Mouse (Mus musculus): ENCODE measurements around the gene Map2k6. TPM values are rescaled to one million over a fixed set of nuclear protein-coding genes. Genes with fewer than 3 reads are reported as not detected.

Gene Map2k6
- total RNA-seq, 2 experiments from 2014 or later = 23.0 to 25.3 TPM

- DNase-seq (ENCODE audit: extremely low spot score in 1 of 2, low spot score in 2 of 2) = no peak
- intact Hi-C loops (cut with DNase I) = no loop called here
Observed at GRCm38 (mm10) chr11:110439354-110439753, 40.4 kb downstream of the Map2k6 start.

DNA sequence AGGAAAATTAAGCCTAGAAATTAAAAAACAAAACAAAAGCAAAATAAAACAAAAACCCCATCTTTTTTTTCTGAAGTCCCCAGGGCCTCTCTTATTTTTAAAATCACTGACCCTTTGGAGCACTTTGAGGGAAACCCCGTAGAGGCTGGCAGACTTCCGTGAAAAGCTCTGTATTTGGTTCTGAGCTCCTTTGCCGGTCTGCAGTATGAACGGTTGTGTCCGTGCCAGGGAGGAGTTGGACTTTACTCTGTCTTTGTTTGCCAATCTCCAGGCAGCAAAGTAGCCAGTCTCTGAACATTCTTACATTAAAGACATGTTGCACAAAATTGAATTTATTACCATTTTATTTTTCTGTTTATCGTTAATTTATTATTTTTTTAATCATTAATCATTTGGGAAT, 45.7 kb downstream of the Map2k6 start:
- no peak for DNase-seq (ENCODE audit: extremely low spot score in 1 of 2, low spot score in 2 of 2)
- intact Hi-C loops (cut with DNase I) = no loop called here

DNA sequence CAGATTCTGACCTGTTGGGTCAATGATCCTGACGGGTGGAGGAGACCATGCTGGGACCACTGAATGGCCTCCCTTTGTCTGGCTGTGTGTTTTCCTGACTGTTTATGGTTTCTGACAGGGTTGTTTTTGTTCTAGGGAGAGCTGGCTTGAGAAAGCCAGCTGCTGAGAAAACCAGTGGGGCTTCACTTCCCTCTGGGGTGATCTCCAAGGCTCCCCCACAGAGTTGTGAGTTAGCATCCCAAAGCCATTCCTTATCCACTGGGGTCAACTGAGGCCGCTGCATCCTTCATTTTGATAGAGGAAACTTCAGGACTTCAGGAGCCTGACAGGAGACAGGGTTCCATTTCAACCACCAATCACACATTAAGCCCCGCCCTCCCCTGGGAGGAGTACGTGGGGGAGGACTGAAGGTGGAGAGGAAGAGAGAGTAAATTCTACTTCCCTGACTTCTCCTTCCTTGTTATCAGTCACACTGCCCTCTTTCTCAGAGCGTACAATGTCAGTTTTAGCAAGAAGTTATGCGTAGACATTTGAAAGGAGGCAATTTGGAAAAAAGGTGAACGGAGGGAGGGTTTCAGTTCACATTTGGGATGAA, 49.3 kb downstream of the Map2k6 start:
- intact Hi-C loops (cut with DNase I) = no loop called here
- DNase-seq (ENCODE audit: extremely low spot score in 1 of 2, low spot score in 2 of 2) = peak in 1 of 2 experiments; percentile 59

DNA sequence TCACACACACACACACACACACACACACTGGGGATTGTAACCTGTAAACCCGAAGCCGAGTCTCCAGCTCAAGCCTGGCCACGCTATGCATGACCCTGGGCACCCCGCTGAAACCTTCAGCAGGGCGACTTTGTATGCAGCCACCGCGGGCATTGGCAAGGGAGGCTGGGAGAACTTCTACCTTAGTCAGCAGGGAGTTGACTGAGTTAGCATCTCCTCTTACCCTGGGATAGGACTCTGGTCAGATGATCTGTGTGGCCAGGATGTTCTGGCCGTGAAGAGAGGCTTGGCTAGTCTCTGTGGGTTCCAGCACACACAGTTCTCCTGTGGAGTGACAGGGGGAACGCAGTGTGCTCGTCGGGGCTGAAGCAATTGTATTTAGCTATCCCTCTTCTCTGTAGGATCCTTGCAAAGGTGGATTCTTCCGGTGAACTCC, 49.8 kb downstream of the Map2k6 start:
- intact Hi-C loops (cut with DNase I) = no loop called here
- DNase-seq (ENCODE audit: extremely low spot score in 1 of 2, low spot score in 2 of 2) = peak in 1 of 2 experiments; percentile 32

- intact Hi-C loops (cut with DNase I) = no loop called here
- no peak for DNase-seq (ENCODE audit: extremely low spot score in 1 of 2, low spot score in 2 of 2)
Observed at GRCm38 (mm10) chr11:110449183-110449582, 50.3 kb downstream of the Map2k6 start.

- peak in 1 of 2 experiments; percentile 74 for DNase-seq (ENCODE audit: extremely low spot score in 1 of 2, low spot score in 2 of 2)
- intact Hi-C loops (cut with DNase I) = no loop called here
Observed at GRCm38 (mm10) chr11:110450091-110450757, 51.3 kb downstream of the Map2k6 start.

DNA sequence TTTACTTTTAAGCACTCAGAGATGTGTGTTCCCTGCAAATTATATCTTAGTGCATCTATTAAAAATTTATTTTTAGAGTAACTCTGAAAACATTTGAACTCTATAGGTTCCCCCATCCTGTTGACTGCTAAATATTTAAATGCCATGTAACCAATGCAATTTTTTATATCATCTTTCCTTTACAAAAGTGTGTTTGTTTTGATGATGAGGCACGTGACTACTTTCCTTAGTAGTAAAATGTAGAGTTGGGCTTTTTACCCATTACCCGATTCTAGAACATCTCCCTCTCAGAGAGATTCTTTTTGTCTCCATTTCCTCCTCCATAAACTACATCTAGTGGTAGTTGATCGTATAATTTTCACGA, 51.8 kb downstream of the Map2k6 start:
- intact Hi-C loops (cut with DNase I) = no loop called here
- no peak for DNase-seq (ENCODE audit: extremely low spot score in 1 of 2, low spot score in 2 of 2)

DNA sequence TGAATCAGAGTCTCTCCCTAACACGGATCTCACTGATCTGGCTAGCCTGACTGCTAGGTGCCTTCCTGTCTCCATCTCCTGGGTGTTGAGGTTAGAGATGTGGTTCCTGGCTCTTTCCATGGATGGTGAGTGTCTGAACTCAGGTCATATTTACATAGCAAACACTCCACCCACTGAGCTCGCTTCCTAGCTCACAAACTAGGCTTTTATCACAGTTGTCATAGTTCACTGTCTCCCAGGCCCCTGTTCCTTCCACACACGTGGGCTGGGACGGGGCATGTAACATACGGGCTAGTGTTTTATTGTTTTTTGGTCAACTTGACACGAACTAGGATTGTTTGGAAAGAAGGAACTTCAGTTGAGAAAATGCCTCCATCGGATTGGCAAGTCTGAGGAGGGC, 52.7 kb downstream of the Map2k6 start:
- intact Hi-C loops (cut with DNase I) = no loop called here
- no peak for DNase-seq (ENCODE audit: extremely low spot score in 1 of 2, low spot score in 2 of 2)

DNA sequence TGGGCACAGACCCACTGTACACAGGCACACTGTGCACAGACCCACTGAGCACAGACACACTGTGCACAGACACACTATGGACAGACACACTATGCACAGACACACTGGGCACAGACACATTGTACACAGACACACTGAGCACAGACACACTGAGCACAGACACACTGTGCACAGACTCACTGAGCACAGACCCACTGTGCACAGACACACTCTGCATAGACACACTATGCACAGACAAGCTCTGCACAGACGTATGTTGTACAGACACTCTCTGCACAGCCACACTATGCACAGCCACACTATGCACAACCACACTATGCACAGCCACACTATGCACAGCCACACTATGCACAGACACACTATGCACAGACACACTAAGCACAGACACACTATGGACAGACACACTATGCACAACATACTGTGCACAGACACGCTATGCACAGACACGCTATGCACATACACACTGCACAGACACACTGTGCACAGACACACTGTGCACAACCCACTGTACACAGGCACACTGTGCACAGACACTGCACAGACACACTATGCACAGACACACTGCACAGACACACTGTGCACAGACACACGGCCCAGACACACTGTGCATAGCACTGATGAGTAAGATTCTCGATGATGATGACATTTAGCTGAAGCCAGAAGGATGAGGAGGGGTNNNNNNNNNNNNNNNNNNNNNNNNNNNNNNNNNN, 54.7 kb downstream of the Map2k6 start:
- no peak for DNase-seq (ENCODE audit: extremely low spot score in 1 of 2, low spot score in 2 of 2)
- intact Hi-C loops (cut with DNase I) = no loop called here

DNA sequence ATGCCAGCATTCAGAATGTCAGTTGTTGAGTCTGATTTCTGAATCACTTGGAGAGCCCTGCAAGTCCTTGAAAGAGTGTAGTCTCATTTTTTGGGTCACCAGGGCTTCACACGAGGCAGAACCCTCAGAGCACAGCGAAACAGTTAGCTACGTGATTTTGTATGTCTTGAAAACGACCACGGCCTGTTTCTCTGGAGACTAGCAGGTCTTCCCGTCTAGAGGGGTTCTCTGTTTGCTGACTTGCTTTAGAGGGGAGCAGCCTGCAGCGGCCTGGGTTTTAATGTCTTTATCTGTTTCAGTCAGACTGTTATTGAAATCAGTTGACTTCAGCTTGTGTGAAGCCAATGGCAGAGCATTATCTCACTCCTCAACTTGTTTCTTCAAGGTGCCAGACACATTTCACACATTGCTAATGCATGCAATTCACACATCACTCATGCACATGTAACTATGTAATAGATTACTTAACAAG, 58.6 kb downstream of the Map2k6 start:
- DNase-seq (ENCODE audit: extremely low spot score in 1 of 2, low spot score in 2 of 2) = no peak
- intact Hi-C loops (cut with DNase I) = no loop called here

- intact Hi-C loops (cut with DNase I) = no loop called here
- no peak for DNase-seq (ENCODE audit: extremely low spot score in 1 of 2, low spot score in 2 of 2)
Observed at GRCm38 (mm10) chr11:110460480-110460879, 61.6 kb downstream of the Map2k6 start.

- no peak for DNase-seq (ENCODE audit: extremely low spot score in 1 of 2, low spot score in 2 of 2)
- intact Hi-C loops (cut with DNase I) = no loop called here
Observed at GRCm38 (mm10) chr11:110461560-110462331, 62.8 kb downstream of the Map2k6 start.

DNA sequence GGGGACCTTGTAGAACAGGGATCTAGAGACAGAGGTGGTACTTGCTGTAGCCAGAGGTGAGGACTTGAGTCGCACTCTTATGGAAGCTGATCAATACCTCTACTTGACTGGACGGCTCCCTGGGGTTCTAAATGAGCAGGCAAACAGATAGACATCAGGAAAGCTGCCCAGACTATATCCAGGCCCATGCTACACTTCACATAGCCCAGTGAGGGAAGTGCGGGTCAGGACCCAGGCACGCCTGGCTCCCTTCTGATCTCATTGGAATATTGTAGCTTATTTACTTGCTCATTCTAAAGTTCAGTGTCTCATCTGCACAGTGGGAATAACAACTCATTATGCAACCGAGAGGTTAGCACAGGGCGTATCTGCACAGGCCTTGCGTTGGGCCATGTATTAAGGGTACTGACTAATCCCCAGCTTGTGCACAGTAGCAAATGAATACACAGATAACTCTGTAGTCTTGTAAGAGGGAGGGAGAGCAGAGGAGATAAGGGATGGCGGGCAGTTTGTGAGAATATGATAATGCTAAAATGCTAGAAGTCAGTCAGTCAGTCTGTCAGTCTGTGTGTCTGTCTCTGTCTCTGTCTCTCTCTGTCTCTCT, 64.2 kb downstream of the Map2k6 start:
- intact Hi-C loops (cut with DNase I) = no loop called here
- no peak for DNase-seq (ENCODE audit: extremely low spot score in 1 of 2, low spot score in 2 of 2)

DNA sequence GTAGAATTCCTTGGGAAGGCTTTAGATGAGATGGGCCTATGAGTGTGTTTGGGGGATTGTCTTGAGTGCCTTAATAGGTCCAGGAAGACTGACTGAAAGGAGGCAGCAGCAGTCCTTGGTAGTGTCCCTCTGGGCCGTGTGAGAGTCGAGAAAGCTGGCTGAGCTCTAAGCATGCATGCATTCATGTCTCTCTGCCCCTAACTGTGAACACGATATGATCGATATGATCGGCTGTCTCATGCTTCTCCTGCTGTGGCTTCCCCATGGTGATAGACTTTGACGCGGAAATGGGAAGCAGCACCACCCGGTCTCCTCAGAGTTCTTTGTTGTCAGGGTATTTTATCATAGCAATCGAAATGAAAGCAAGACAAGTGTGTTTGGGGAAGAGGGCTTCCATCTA, 64.9 kb downstream of the Map2k6 start:
- intact Hi-C loops (cut with DNase I) = no loop called here
- no peak for DNase-seq (ENCODE audit: extremely low spot score in 1 of 2, low spot score in 2 of 2)

DNA sequence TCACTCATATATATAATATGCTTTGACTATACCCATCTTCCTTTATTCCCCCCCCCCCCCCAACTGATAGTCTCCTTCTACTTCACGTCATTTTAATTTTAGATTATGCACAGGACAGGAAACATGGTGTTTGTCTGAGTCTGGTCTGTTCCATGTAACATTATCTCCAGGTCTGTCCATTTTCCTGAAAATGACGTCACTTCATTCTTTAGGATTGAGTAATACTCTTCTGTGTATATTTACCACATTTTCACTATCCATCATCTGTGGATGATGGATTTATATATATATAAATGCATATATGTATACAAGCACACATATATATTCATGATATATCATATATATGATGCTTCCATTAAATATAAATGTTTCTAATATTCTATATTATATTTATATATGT, 70.1 kb downstream of the Map2k6 start:
- no peak for DNase-seq (ENCODE audit: extremely low spot score in 1 of 2, low spot score in 2 of 2)
- intact Hi-C loops (cut with DNase I) = no loop called here

DNA sequence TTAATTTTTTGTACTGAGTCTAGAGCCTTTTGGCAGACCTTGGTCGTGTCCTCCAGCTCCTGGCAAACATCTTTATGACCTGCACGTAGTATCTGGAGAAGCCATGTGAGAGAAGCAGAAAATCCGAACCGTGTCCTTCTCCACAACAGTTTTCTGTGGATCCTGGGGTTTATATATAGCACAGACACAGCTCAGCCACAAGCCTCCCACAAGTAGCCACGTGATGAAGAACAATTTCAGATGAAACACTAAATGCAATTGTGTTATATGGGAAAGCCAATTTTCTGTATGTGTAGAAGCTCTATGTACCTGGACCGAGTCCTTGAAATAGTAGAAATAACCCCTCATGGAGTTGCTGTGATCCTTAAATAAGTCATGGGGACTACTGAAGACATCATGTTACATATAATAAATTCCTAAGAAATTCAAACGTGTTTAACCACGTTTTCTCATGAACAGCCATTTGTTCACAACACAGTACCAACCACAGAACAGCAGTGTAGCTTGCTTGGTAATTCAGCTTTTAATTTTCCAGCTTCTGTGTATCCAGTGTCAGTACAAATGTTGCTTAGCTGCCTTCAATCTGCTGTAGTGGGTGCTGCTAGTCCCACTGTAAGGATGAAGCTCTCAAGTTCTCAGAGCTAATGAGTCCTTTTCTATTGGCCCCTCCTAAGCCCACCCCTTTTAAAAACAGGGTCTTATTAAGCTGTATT, 71.8 kb downstream of the Map2k6 start:
- intact Hi-C loops (cut with DNase I) = no loop called here
- no peak for DNase-seq (ENCODE audit: extremely low spot score in 1 of 2, low spot score in 2 of 2)

- DNase-seq (ENCODE audit: extremely low spot score in 1 of 2, low spot score in 2 of 2) = no peak
Observed at GRCm38 (mm10) chr11:110471362-110471761, 72.4 kb downstream of the Map2k6 start.

DNA sequence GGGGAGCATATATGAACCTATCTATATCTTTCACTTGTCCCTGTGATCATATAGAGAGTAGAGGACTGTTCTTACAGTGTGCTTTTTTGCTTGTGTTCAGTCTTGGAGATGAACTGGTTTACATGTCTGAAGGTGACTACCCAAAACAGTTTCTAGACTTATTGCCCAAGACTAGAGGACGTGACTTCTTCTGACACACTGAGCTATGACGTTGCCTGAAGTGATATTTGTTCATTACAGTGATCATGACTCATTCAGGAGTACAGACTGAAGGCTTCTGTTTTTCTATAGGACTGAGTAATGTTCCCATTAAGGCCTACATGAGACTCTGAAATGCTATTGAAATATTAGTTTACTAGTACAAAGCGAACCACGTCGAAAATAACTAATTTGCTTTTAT, 73.2 kb downstream of the Map2k6 start:
- DNase-seq (ENCODE audit: extremely low spot score in 1 of 2, low spot score in 2 of 2) = no peak
- intact Hi-C loops (cut with DNase I) = no loop called here

More at GRCm38 (mm10) chr11:110471362-110471761, 72.4 kb downstream of the Map2k6 start:
- intact Hi-C loops (cut with DNase I) = no loop called here
